ENCODE assay signal across 9 mouse cellular contexts in genomic region chr2:156705473-156705872, GRCm38 (mm10).
DNase-seq lines count a peak whose midpoint lies in the region; ATAC-seq and TF ChIP-seq lines count a peak whose summit lies in the region.
"Had no signal": no experiment of that assay in that cellular context is flagged by ENCODE, and none has a peak within 500 bp of the region (broad histone marks: within the 10 kb centered on the region; RNA-seq: fewer than 3 reads in every experiment).

No protein-coding gene starts in this region.

- no peak overlapping the region for H3K4me3 ChIP-seq in ES-Bruce4 (ENCODE audit: low read depth, low read length)
- H3K4me3 ChIP-seq in heart, postnatal 0 days (ENCODE audit: low read depth, low read length), result no peak overlapping the region
- H3K4me3 ChIP-seq: heart, embryonic 13.5 days had no signal

- 21% methylated on average over 6 of the region's 6 CpGs for WGBS in heart, postnatal 0 days

- no peak overlapping the region for H3K27ac ChIP-seq in ES-Bruce4 (ENCODE audit: insufficient read depth, low read length)
- H3K27ac ChIP-seq in heart, postnatal 0 days (ENCODE audit: low read depth), result no peak overlapping the region
- H3K27ac ChIP-seq: heart, embryonic 13.5 days had no signal

- H3K4me1 ChIP-seq in ES-Bruce4 (ENCODE audit: control insufficient read depth, insufficient read depth, low read length), result no peaks in the 10 kb centered on the region
- H3K4me1 ChIP-seq in heart, postnatal 0 days (ENCODE audit: control insufficient read depth, insufficient read depth), result no peaks in the 10 kb centered on the region
- H3K4me1 ChIP-seq: heart, embryonic 13.5 days had no signal

- H3K4me2 ChIP-seq in heart, postnatal 0 days (ENCODE audit: low read depth, low read length), result no peak overlapping the region
- H3K4me2 ChIP-seq: heart, embryonic 13.5 days had no signal

- no peaks in the 10 kb centered on the region for H3K27me3 ChIP-seq in ES-Bruce4 (ENCODE audit: control insufficient read depth, insufficient read depth, low read length, poor library complexity, severe bottlenecking)
- H3K27me3 ChIP-seq in heart, postnatal 0 days (ENCODE audit: control insufficient read depth, insufficient read depth, low read length), result peaks cover 5% of the 10 kb centered on the region; the same call in 1 of the 2 replicates

- ATAC-seq in heart, postnatal 0 days (ENCODE audit: insufficient read depth, low read depth), result peak; percentile 37; the same call in 1 of the 2 replicates

- TF ChIP-seq POLR2A in ES-Bruce4 (IDR thresholded peaks at IDR 0.05; ENCODE audit: insufficient read depth, low read length), result no peak

- H3K9ac ChIP-seq in ES-Bruce4 (ENCODE audit: low read depth, poor library complexity, severe bottlenecking), result no peak overlapping the region
- no peak overlapping the region for H3K9ac ChIP-seq in heart, postnatal 0 days (replicated peaks; ENCODE audit: low read depth, low read length)
- H3K9ac ChIP-seq: heart, embryonic 13.5 days had no signal

- DNase-seq in adrenal gland, postnatal 14 days, result peak; percentile 88
- peak; percentile 72 for DNase-seq in embryo, embryonic 11.5 days (ENCODE audit: low read depth, low spot score)
- peak; percentile 61 for DNase-seq in heart, postnatal 0 days (ENCODE audit: low spot score)
- peak; percentile 83 for DNase-seq in layer of hippocampus, adult 9-10 months (ENCODE audit: low spot score)
- peak; percentile 83 for DNase-seq in lung, postnatal 14 days
- DNase-seq in retina, postnatal 1 day, result peak; percentile 82
- DNase-seq in thymus, postnatal 4 days, result peak; percentile 89

- TF ChIP-seq CTCF in ES-Bruce4 (IDR thresholded peaks at IDR 0.05; ENCODE audit: low read depth, low read length), result peak; percentile 93
- peak; percentile 98 for TF ChIP-seq CTCF in heart, postnatal 0 days (IDR thresholded peaks at IDR 0.05; ENCODE audit: low read depth)

- H3K9me3 ChIP-seq in ES-Bruce4 (replicated peaks; ENCODE audit: control insufficient read depth, insufficient read depth, low read length, poor library complexity, severe bottlenecking), result no peaks in the 10 kb centered on the region
- no peaks in the 10 kb centered on the region for H3K9me3 ChIP-seq in heart, postnatal 0 days (replicated peaks; ENCODE audit: control insufficient read depth, low read length)
- H3K9me3 ChIP-seq: heart, embryonic 13.5 days had no signal

- no peak for TF ChIP-seq EP300 in ES-Bruce4 (IDR thresholded peaks at IDR 0.05; ENCODE audit: insufficient read depth, low read depth, low read length)
- no peak for TF ChIP-seq EP300 in heart, postnatal 0 days (IDR thresholded peaks at IDR 0.05; ENCODE audit: low read depth)

- H3K36me3 ChIP-seq in ES-Bruce4 (ENCODE audit: control insufficient read depth, insufficient read depth, low read length, poor library complexity, severe bottlenecking), result no peaks in the 10 kb centered on the region
- no peaks in the 10 kb centered on the region for H3K36me3 ChIP-seq in heart, postnatal 0 days (replicated peaks; ENCODE audit: control insufficient read depth, insufficient read depth, low read length)
- H3K36me3 ChIP-seq: heart, embryonic 13.5 days had no signal
